Mouse (Mus musculus): Measurements from ENCODE around the gene Erbb3. TPM values are rescaled to one million over a fixed set of nuclear protein-coding genes. Genes with fewer than 3 reads are reported as not detected.
"Not testable (repeated sequence)": the region's sequence is repeated elsewhere in the genome, so short reads cannot be mapped to it uniquely, and the experiment has no call there.

Erbb3 gene
- polyA plus RNA-seq (2016; fragmentation: Nextera tagmentation; extraction: Ambion mirVana), result 3.0 and 3.1 TPM in 2 replicates

GRCm38 (mm10) chr10:128589464-128590192, at the start of gene Erbb3:
TSS of gene Erbb3 (minus strand) at chr10:128589652.
- 0% methylated on average over 43 of the region's 43 CpGs for WGBS
- Histone ChIP-seq H3K4me3 (peak within 1 kb of the TSS; percentile 84), H3K27me3 (ENCODE audit: poor library complexity, severe bottlenecking) (peaks cover 57% of the 10 kb centered on the region), H3K27ac (peak within 1 kb of the TSS; percentile 80), H3K9me3 (no peaks in the 10 kb centered on the region), H3K36me3 (replicated peaks) (no peaks in the 10 kb centered on the region), H3K4me1 (peaks cover 40% of the 10 kb centered on the region)
- DNase-seq (ENCODE audit: extremely low spot score, low spot score), result peak; percentile 47

DNA sequence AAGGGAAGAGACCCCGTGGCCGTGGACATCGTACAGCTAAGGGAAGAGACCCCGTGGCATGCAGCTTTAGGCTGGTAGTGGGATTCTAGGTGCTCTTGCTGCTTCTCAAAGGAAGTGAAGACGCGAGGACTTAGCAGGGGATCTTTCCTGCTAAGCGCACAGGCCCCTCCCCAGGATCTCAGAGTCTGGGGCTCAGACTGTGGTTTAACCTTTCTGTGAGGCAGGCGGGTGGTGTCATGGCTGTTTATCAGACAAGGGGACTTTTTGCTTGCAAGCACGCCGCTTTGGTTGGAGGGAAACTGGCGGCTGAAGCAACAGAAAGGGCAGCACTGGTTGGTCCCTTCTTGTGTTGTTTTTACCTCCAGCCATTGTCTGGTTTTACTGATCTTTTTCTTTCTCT, 47.6 kb upstream of the Erbb3 start:
- WGBS, result 8% methylated on average over 11 of the region's 11 CpGs

GRCm38 (mm10) chr10:128636561-128636960, 47.1 kb upstream of the Erbb3 start:
- Histone ChIP-seq H3K4me1 (peaks cover 13% of the 10 kb centered on the region), H3K27me3 (ENCODE audit: poor library complexity, severe bottlenecking) (peaks cover 7% of the 10 kb centered on the region; the same call in 1 of the 2 replicates), H3K9me3 (no peaks in the 10 kb centered on the region), H3K27ac (peak overlapping the region; percentile 36; the same call in 1 of the 2 replicates), H3K4me3 (0 out of 2 replicates have a peak overlapping the region, but pooled peaks have one; percentile 7), H3K36me3 (replicated peaks) (peaks cover 64% of the 10 kb centered on the region)
- no peak for DNase-seq (ENCODE audit: extremely low spot score, low spot score)
- WGBS, result 48% methylated on average over 6 of the region's 6 CpGs

More for the DNA sequence above, 47.6 kb upstream of the Erbb3 start:
- peaks cover 68% of the 10 kb centered on the region for H3K36me3 ChIP-seq (replicated peaks)
- H3K4me3 ChIP-seq, result peak overlapping the region; percentile 7; the same call in 1 of the 2 replicates
- no peak for DNase-seq (ENCODE audit: extremely low spot score, low spot score)
- no peaks in the 10 kb centered on the region for H3K9me3 ChIP-seq
- peaks cover 16% of the 10 kb centered on the region for H3K4me1 ChIP-seq
- peak overlapping the region; percentile 36 for H3K27ac ChIP-seq
- peaks cover 7% of the 10 kb centered on the region; the same call in 1 of the 2 replicates for H3K27me3 ChIP-seq (ENCODE audit: poor library complexity, severe bottlenecking)

GRCm38 (mm10) chr10:128635697-128636096, 46.2 kb upstream of the Erbb3 start:
- H3K27me3 ChIP-seq (ENCODE audit: poor library complexity, severe bottlenecking), result peaks cover 7% of the 10 kb centered on the region; the same call in 1 of the 2 replicates
- no peaks in the 10 kb centered on the region for H3K9me3 ChIP-seq
- peaks cover 56% of the 10 kb centered on the region for H3K36me3 ChIP-seq (replicated peaks)
- H3K4me3 ChIP-seq, result no peak overlapping the region
- H3K4me1 ChIP-seq, result peaks cover 13% of the 10 kb centered on the region
- no peak for DNase-seq (ENCODE audit: extremely low spot score, low spot score)
- H3K27ac ChIP-seq, result no peak overlapping the region
- 96% methylated on average over 13 of the region's 13 CpGs for WGBS

GRCm38 (mm10) chr10:128631571-128631970, 42.1 kb upstream of the Erbb3 start:
- H3K27me3 ChIP-seq (ENCODE audit: poor library complexity, severe bottlenecking), result peaks cover 6% of the 10 kb centered on the region; the same call in 1 of the 2 replicates
- H3K4me1 ChIP-seq, result peaks cover 2% of the 10 kb centered on the region
- whole genome bisulfite sequencing, result 16% methylated on average over 6 of the region's 6 CpGs
- H3K4me3 ChIP-seq, result no peak overlapping the region
- no peak overlapping the region for H3K27ac ChIP-seq
- DNase-seq (ENCODE audit: extremely low spot score, low spot score), result no peak
- H3K36me3 ChIP-seq (replicated peaks), result peaks cover 33% of the 10 kb centered on the region
- no peaks in the 10 kb centered on the region for H3K9me3 ChIP-seq

DNA sequence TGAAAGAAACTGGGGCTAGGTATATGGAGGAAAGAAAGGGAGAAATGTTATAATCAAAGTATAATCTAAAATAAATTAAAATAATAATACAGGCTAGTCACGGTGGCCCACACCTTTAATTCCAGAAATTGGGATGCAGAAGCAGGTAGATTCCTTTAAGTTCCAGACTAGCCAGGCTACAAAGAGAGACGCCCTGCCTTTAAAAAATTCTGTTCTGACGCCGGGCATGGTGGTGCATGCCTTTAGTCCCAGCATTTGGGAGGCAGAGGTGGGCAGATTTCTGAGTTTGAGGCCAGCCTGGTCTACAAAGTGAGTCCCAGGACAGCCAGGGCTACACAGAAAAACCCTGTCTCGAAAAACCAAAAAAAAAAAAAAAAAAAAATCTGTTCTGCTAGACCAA, 40.9 kb upstream of the Erbb3 start:
- 83% methylated on average over 5 of the region's 5 CpGs for WGBS
- H3K27ac ChIP-seq; H3K4me3 ChIP-seq; DNase-seq (ENCODE audit: extremely low spot score, low spot score); H3K4me1 ChIP-seq; H3K9me3 ChIP-seq; H3K27me3 ChIP-seq (ENCODE audit: poor library complexity, severe bottlenecking): not testable (repeated sequence)
- peaks cover 23% of the 10 kb centered on the region for H3K36me3 ChIP-seq (replicated peaks)

- peaks cover 9% of the 10 kb centered on the region for H3K4me1 ChIP-seq
- DNase-seq (ENCODE audit: extremely low spot score, low spot score), result no peak
- H3K27me3 ChIP-seq (ENCODE audit: poor library complexity, severe bottlenecking), result no peaks in the 10 kb centered on the region
- H3K9me3 ChIP-seq, result no peaks in the 10 kb centered on the region
- peaks cover 24% of the 10 kb centered on the region for H3K36me3 ChIP-seq (replicated peaks)
- H3K27ac ChIP-seq, result no peak overlapping the region
- H3K4me3 ChIP-seq, result no peak overlapping the region
- 91% methylated on average over 2 of the region's 2 CpGs for WGBS
These were observed 40.3 kb upstream of the Erbb3 start for GRCm38 (mm10) chr10:128629746-128630145.

DNA sequence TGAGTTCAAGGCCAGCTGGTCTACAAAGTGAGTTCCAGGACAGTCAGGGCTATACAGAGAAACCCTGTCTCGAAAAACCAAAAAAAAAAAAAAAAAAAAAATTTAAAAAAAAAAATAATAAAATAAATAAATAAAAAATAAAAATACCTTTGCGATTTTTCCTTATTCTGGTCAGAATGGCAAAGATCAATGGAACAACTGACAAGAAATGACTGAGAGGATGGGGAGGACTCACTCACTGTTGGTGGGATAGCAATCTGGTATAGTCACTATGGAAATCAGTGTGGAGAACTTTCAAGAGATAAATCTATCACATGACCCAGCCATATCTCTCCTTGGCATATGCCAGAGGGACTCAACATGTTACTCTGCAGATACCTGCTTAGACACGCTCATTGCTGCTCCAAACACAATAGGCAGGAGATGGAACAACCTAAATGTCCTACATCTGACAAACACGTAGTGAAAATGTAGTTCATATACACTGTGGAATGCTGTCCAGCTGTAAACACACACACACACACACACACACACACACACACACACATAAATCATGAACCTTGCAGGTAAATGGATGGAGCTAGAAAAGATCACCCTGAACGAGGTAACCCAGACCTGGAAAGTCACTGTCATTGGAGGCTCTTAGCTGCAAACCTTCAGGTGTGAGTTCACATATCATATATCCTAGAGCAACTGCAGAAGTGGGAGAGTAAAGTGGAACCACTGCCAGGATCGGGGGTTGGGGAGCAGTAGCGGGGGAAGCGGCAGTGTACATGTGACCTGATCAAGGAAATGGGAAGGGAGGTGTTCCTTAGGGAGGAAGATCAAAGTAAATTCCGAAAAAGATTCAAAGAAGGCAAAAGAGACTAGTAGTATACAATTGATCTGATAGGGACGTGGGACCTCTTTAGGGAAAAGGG, 38.2 kb upstream of the Erbb3 start:
- Histone ChIP-seq H3K4me3 (no peak overlapping the region), H3K36me3 (replicated peaks) (peaks cover 30% of the 10 kb centered on the region), H3K4me1 (peaks cover 10% of the 10 kb centered on the region), H3K27me3 (ENCODE audit: poor library complexity, severe bottlenecking) (no peaks in the 10 kb centered on the region), H3K27ac (no peak overlapping the region), H3K9me3 (no peaks in the 10 kb centered on the region)
- 87% methylated on average over 10 of the region's 10 CpGs for WGBS
- DNase-seq (ENCODE audit: extremely low spot score, low spot score), result no peak

GRCm38 (mm10) chr10:128626311-128627310, 37.2 kb upstream of the Erbb3 start, which contains the start of gene Rps26:
TSS of gene Rps26 (minus strand) at chr10:128626747.
- H3K4me3 ChIP-seq, result peak within 1 kb of the TSS; percentile 71
- DNase-seq (ENCODE audit: extremely low spot score, low spot score), result peak; percentile 84
- H3K4me1 ChIP-seq, result peaks cover 10% of the 10 kb centered on the region
- H3K9me3 ChIP-seq, result no peaks in the 10 kb centered on the region
- H3K36me3 ChIP-seq (replicated peaks), result peaks cover 35% of the 10 kb centered on the region
- 1% methylated on average over 40 of the region's 40 CpGs for WGBS
- no peaks in the 10 kb centered on the region for H3K27me3 ChIP-seq (ENCODE audit: poor library complexity, severe bottlenecking)
- peak within 1 kb of the TSS; percentile 94 for H3K27ac ChIP-seq

- 44% methylated on average over 7 of the region's 7 CpGs for WGBS
- no peaks in the 10 kb centered on the region for H3K9me3 ChIP-seq
- peak overlapping the region; percentile 94 for H3K27ac ChIP-seq
- peaks cover 10% of the 10 kb centered on the region for H3K4me1 ChIP-seq
- no peak for DNase-seq (ENCODE audit: extremely low spot score, low spot score)
- peak overlapping the region; percentile 71 for H3K4me3 ChIP-seq
- peaks cover 35% of the 10 kb centered on the region for H3K36me3 ChIP-seq (replicated peaks)
- H3K27me3 ChIP-seq (ENCODE audit: poor library complexity, severe bottlenecking), result no peaks in the 10 kb centered on the region
These were observed 35.9 kb upstream of the Erbb3 start for GRCm38 (mm10) chr10:128625287-128625894.

GRCm38 (mm10) chr10:128623106-128623613, 33.7 kb upstream of the Erbb3 start:
- not testable (repeated sequence) for H3K27me3 ChIP-seq (ENCODE audit: poor library complexity, severe bottlenecking); H3K27ac ChIP-seq; H3K9me3 ChIP-seq; H3K4me3 ChIP-seq; DNase-seq (ENCODE audit: extremely low spot score, low spot score)
- 84% methylated on average over 4 of the region's 4 CpGs for WGBS
- Histone ChIP-seq H3K4me1 (peaks cover 10% of the 10 kb centered on the region), H3K36me3 (replicated peaks) (peaks cover 35% of the 10 kb centered on the region)
